Mouse (Mus musculus): ENCODE results near the gene Cdk1.

- no peak for TF ChIP-seq JUN (IDR thresholded peaks at IDR 0.05; ENCODE audit: insufficient read depth, low read depth, low read length)
- TF ChIP-seq CHD2 (IDR thresholded peaks at IDR 0.05; ENCODE audit: low read length) = no peak
- no peak for TF ChIP-seq CHD1 (IDR thresholded peaks at IDR 0.05; ENCODE audit: low read depth, low read length)
- no peak for TF ChIP-seq GABPA (IDR thresholded peaks at IDR 0.05; ENCODE audit: insufficient replicate concordance, low read depth, low read length)
- no peak for TF ChIP-seq CTCF (conservative IDR thresholded peaks at IDR 0.05 in 1 of 2, IDR thresholded peaks at IDR 0.05 in 1 of 2; ENCODE audit: low read depth in 2 of 2, low read length in 2 of 2)
- TF ChIP-seq TCF12 (IDR thresholded peaks at IDR 0.05; ENCODE audit: low read depth, low read length) = no peak
- no peak for TF ChIP-seq ZMIZ1 (IDR thresholded peaks at IDR 0.05; ENCODE audit: low read depth, low read length)
- no peak for TF ChIP-seq ZKSCAN1 (IDR thresholded peaks at IDR 0.05; ENCODE audit: borderline replicate concordance, low read depth, low read length)
- TF ChIP-seq BHLHE40 (IDR thresholded peaks at IDR 0.05; ENCODE audit: low read depth, low read length) = no peak
- no peak for TF ChIP-seq EP300 (IDR thresholded peaks at IDR 0.05; ENCODE audit: low read length)
- no peak for TF ChIP-seq ZC3H11A (IDR thresholded peaks at IDR 0.05; ENCODE audit: low read depth, low read length)
Measured at GRCm38 (mm10) chr10:69321519-69322035, 31.2 kb downstream of the Cdk1 start.
